Mouse (Mus musculus): Measurements from ENCODE around the gene Zmat1. TPM values are rescaled to one million over a fixed set of nuclear protein-coding genes. Genes with fewer than 3 reads are reported as not detected.

The Zmat1 gene
- polyA plus RNA-seq, 1 experiment from 2014 or later, result 6.2 TPM

DNA sequence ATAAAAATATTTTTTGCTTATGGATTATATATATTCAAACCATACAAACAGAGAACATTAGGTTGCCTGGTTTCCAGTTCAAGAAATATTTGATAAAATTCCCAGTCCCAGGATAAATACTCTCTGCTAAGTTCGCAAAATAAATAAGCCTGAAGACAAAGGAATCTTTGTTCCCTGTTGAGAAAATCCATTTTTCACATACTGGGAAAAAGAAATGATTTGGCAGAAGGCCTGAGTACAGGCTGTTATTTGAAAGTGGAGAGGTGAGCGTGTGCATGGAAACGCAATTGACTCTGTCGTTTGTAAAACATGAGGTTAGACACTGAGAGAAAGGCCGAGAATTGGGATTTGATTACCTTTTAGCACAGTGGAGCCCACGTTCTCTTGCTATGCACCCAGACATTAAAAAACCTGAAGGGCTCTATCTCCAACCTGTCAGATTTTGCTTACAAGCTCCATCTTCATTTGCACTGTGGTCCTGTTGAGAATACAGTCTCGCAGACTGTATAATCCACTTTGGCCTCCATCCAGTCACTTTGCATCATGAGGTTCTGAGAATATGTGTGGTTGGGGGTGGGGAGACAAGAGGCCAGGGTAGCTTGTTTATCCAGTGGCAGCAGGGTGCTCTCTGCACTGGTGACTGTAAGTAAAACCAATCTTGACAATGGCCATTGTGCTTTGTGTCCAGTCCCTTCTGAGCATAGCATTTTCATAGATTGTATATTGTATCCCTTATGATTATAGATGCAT lies 85.2 kb downstream of the Zmat1 start:
- no peak overlapping the region for H3K4me2 ChIP-seq
- no peak overlapping the region for H3K27ac ChIP-seq
- H3K9ac ChIP-seq, result no peak overlapping the region
- H3K4me1 ChIP-seq, result no peaks in the 10 kb centered on the region
- H3K9me3 ChIP-seq, result no peaks in the 10 kb centered on the region
- no peak for ATAC-seq (ENCODE audit: insufficient number of reproducible peaks, low FRiP score, low TSS enrichment, low read depth)
- WGBS, result 54% methylated on average over 7 of the region's 7 CpGs
- H3K4me3 ChIP-seq, result no peak overlapping the region
- no peaks in the 10 kb centered on the region for H3K36me3 ChIP-seq
- H3K27me3 ChIP-seq, result peaks cover 4% of the 10 kb centered on the region; the same call in 1 of the 2 replicates

Other genes with a start within 250 kb of the Zmat1 start
- 77.1 and 83.1 TPM in 2 replicates for gene Armcx2, start 200.0 kb downstream of the Zmat1 start, polyA plus RNA-seq (2015; fragmentation: Nextera tagmentation; extraction: Ambion mirVana)
- 0.55 and 0.73 TPM in 2 replicates for gene Nxf2, start 44.5 kb downstream of the Zmat1 start, polyA plus RNA-seq (2015; fragmentation: Nextera tagmentation; extraction: Ambion mirVana)
- gene Gm15023, start 168.4 kb upstream of the Zmat1 start, polyA plus RNA-seq (2015; fragmentation: Nextera tagmentation; extraction: Ambion mirVana), result not detected in 2 replicates
- gene Tceal6, start 201.5 kb upstream of the Zmat1 start, polyA plus RNA-seq (2015; fragmentation: Nextera tagmentation; extraction: Ambion mirVana), result 7.1 and 11.8 TPM in 2 replicates